In the genomic region with DNA sequence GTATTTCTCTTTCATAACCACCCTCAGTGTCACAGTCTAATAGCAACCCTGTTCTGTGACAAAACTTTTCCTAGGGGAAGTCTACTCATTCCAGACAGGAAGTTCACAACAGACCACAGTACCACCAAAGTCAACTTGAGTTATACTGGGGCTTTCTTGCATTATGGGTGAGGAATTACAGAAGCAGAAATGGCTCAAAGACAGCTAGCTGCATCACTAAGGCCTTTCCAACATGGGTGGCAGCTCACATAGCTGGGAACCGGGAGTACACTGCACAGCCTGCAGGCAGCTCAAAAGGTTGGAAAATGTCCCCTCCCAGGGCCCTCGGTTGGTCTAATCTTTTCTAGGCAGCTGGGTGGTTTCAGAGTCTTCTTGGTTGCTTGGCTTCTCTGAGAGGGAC, we compare ENCODE assay signal across 27 mouse cellular contexts.
"Had no signal": no experiment of that assay in that cellular context is flagged by ENCODE, and none has a peak within 500 bp of the region (broad histone marks: within the 10 kb centered on the region; RNA-seq: fewer than 3 reads in every experiment).

No protein-coding gene starts in this region.

- H3K27ac ChIP-seq: embryonic facial prominence, embryonic 10.5 days; embryonic facial prominence, embryonic 12.5 days; embryonic facial prominence, embryonic 13.5 days; embryonic facial prominence, embryonic 15.5 days; forebrain, embryonic 12.5 days; forebrain, embryonic 13.5 days; forebrain, embryonic 15.5 days; gastrocnemius, adult 2 months; heart, adult 2 months had no signal

- H3K36me3 ChIP-seq: embryonic facial prominence, embryonic 10.5 days; embryonic facial prominence, embryonic 12.5 days; embryonic facial prominence, embryonic 15.5 days had no signal

- H3K27me3 ChIP-seq: embryonic facial prominence, embryonic 12.5 days; embryonic facial prominence, embryonic 13.5 days; embryonic facial prominence, embryonic 15.5 days; forebrain, embryonic 12.5 days; forebrain, embryonic 13.5 days; forebrain, embryonic 15.5 days had no signal

- DNase-seq: cerebellum, adult 2 months; cerebellum, adult 8-10 months; cerebellum, adult 9-10 months; cerebellum, adult 9-11 months; cerebellum, postnatal 14 days; cerebellum, postnatal 25 days; cerebellum, postnatal 36 days; embryo, embryonic 11 days; forebrain, postnatal 0 days; gastrocnemius, adult 2 months; gastrocnemius, postnatal 10 days; gastrocnemius, postnatal 14 days; gastrocnemius, postnatal 25 days; gastrocnemius, postnatal 36 days; heart, adult 18-20 months; heart, adult 2 months had no signal

- H3K9me3 ChIP-seq: embryonic facial prominence, embryonic 10.5 days; embryonic facial prominence, embryonic 12.5 days; embryonic facial prominence, embryonic 13.5 days; embryonic facial prominence, embryonic 15.5 days; forebrain, embryonic 15.5 days had no signal

- H3K4me2 ChIP-seq: embryonic facial prominence, embryonic 12.5 days; embryonic facial prominence, embryonic 13.5 days; embryonic facial prominence, embryonic 15.5 days; forebrain, embryonic 12.5 days; forebrain, embryonic 13.5 days; forebrain, embryonic 15.5 days had no signal

- H3K4me3 ChIP-seq: embryonic facial prominence, embryonic 10.5 days; embryonic facial prominence, embryonic 12.5 days; embryonic facial prominence, embryonic 13.5 days; embryonic facial prominence, embryonic 15.5 days; erythroblast, embryonic 14.5 days; forebrain, embryonic 10.5 days; forebrain, embryonic 12.5 days; forebrain, embryonic 13.5 days; forebrain, embryonic 15.5 days; gastrocnemius, adult 2 months; heart, adult 2 months had no signal

- H3K4me1 ChIP-seq: embryonic facial prominence, embryonic 10.5 days; embryonic facial prominence, embryonic 12.5 days; embryonic facial prominence, embryonic 13.5 days; embryonic facial prominence, embryonic 15.5 days; forebrain, embryonic 10.5 days; forebrain, embryonic 12.5 days had no signal

- ATAC-seq: forebrain, embryonic 13.5 days; forebrain, embryonic 14.5 days; forebrain, embryonic 15.5 days; forebrain, embryonic 16.5 days; forebrain, postnatal 0 days had no signal

- H3K9ac ChIP-seq: embryonic facial prominence, embryonic 12.5 days; embryonic facial prominence, embryonic 13.5 days; embryonic facial prominence, embryonic 15.5 days; forebrain, embryonic 12.5 days; forebrain, embryonic 13.5 days; forebrain, embryonic 15.5 days; forebrain, postnatal 0 days had no signal
